Mouse (Mus musculus): ENCODE results near the gene Mtap. TPM values are rescaled to one million over a fixed set of nuclear protein-coding genes. Genes with fewer than 3 reads are reported as not detected.

Gene Mtap
- total RNA-seq, 2 experiments from 2014 or later = 10.6 TPM

- intact Hi-C loops (cut with DNase I) = no loop called here
- no peak for DNase-seq (ENCODE audit: extremely low spot score in 1 of 2, low spot score in 2 of 2)
Observed at GRCm38 (mm10) chr4:89181656-89182055, 44.7 kb downstream of the Mtap start.

- no peak for DNase-seq (ENCODE audit: extremely low spot score in 1 of 2, low spot score in 2 of 2)
- intact Hi-C loops (cut with DNase I) = no loop called here
Observed at GRCm38 (mm10) chr4:89182486-89182885, 45.6 kb downstream of the Mtap start.

GRCm38 (mm10) chr4:89195481-89195880, 58.6 kb downstream of the Mtap start:
- intact Hi-C loops (cut with DNase I) = no loop called here

GRCm38 (mm10) chr4:89197128-89197527, 60.2 kb downstream of the Mtap start:
- no peak for DNase-seq (ENCODE audit: extremely low spot score in 1 of 2, low spot score in 2 of 2)
- intact Hi-C loops (cut with DNase I) = no loop called here

More at GRCm38 (mm10) chr4:89195481-89195880, 58.6 kb downstream of the Mtap start:
- DNase-seq (ENCODE audit: extremely low spot score in 1 of 2, low spot score in 2 of 2) = no peak

GRCm38 (mm10) chr4:89200806-89201205, 63.9 kb downstream of the Mtap start:
- intact Hi-C loops (cut with DNase I) = no loop called here
- DNase-seq (ENCODE audit: extremely low spot score in 1 of 2, low spot score in 2 of 2) = no peak

GRCm38 (mm10) chr4:89209310-89209709, 72.4 kb downstream of the Mtap start:
- intact Hi-C loops (cut with DNase I) = no loop called here
- DNase-seq (ENCODE audit: extremely low spot score in 1 of 2, low spot score in 2 of 2) = no peak

- intact Hi-C loops (cut with DNase I) = no loop called here
- DNase-seq (ENCODE audit: extremely low spot score in 1 of 2, low spot score in 2 of 2) = no peak
Observed at GRCm38 (mm10) chr4:89210314-89210713, 73.4 kb downstream of the Mtap start.

GRCm38 (mm10) chr4:89212178-89212577, 75.3 kb downstream of the Mtap start:
- DNase-seq (ENCODE audit: extremely low spot score in 1 of 2, low spot score in 2 of 2) = no peak
- intact Hi-C loops (cut with DNase I) = no loop called here

Other genes with a start within 250 kb of the Mtap start
- gene Cdkn2a, start 157.5 kb downstream of the Mtap start, total RNA-seq (2021) = under 1 TPM; 0.39 to 0.55 TPM
- 1 to 10 TPM; 2.6 to 2.9 TPM for gene Cdkn2b, start 173.9 kb downstream of the Mtap start, total RNA-seq (2021)